Mouse (Mus musculus) left cerebral cortex, adult 2 months (tissue): Measurements from ENCODE around the gene Nsun2. TPM values are rescaled to one million over a fixed set of nuclear protein-coding genes. Genes with fewer than 3 reads are reported as not detected.
A peak's percentile ranks its signal among the peaks of the same experiment; 100 is the strongest.

ENCODE experiments used
- DNase-seq, 2 experiments: peaks; one replicate each; pipeline ENCODE4 v3.0.0; 2021 to 2022; ENCODE audit warnings: low spot score in 2 of 2, mixed read lengths in 1 of 2; ENCODE audit errors: extremely low spot score in 1 of 2
- H3K27ac ChIP-seq: fragments of 200-600 bp; 2 replicates; pipeline ENCODE4 v1.8.1; 2022
- H3K4me3 ChIP-seq: fragments of 200-600 bp; 2 replicates; pipeline ENCODE4 v1.8.1; 2022
- CTCF ChIP-seq: fragments of 200-600 bp; IDR thresholded peaks from 2 replicates; pipeline ENCODE4 v1.8.1; 2022; ENCODE audit warnings: antibody characterized with exemption, mild to moderate bottlenecking, moderate library complexity
- intact Hi-C: fragments of 180-260 bp; cut with DNase I; formaldehyde crosslinking; loops from one replicate; pipeline ENCODE4 v1.15.1; 2025
- total RNA-seq, 2 experiments: library from RNA; stranded (reverse); gene quantifications; 2 replicates each; pipeline ENCODE4 v1.2.3; 2021

Nsun2 gene
- total RNA-seq, 2 experiments from 2014 or later, result 83.2 to 93.0 TPM

DNA sequence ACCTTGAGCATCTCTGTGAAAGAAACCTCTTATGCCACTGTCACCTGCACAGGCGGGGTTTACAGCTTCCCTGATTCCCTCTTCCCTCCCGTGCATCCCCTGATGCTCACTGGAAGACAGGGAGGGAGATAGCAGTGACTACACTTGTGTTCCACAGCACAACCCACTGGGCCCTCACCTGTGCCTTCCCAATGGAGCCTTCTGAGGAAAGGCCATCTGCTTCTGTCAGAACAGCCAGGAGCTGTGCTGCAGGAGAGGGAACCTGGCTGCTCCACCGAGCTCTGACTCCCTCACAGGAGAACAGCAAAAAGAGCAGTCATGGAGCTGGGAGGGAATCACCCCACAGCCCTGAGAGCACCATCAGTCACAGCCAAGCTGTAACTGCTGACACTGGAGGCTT lies 3.4 kb upstream of the Nsun2 start:
- no peak for TF ChIP-seq CTCF
- Histone ChIP-seq H3K4me3 (no peak overlapping the region), H3K27ac (no peak overlapping the region)
- intact Hi-C loops, result no loop called here
- no peak for DNase-seq

DNA sequence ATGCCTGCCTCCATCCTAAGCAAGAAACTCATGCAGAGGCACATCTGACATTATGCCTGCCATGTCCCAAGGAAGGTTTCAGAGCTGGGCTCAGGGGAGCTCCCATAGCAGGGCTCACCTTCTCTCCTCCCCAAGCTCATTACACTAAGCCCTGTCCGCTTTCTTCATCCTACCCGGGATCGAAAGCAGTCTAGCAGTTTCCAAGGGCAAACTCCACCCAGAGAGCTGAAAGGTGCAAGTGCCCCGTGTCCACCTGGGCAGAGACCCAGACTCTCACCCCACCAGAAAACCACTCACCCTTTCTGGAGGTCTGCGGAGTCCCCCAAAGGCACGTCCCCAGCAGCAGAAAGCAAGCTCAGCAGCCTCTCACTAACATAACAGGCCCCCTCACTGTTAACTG lies 2.6 kb upstream of the Nsun2 start:
- H3K27ac ChIP-seq, result no peak overlapping the region
- intact Hi-C loops, result no loop called here

DNA sequence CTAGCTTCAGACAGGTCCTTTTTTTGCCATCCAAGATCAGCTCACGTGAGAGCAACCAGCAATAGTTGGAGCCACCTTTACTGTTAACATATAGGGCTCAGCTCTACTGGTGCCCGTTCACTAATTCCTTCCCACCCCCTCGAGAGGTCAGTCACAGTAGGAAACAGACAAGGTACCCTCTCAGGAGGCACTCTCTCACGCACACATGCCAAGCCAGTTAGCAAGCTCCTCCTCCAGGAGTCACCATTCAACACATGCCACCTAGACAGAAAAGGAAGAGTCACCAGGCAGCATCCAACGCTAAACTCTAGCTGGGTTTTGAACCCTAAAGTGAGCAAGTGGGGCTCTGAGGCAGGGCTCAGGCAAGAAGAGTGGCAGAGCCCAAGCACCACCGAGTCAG lies 2.1 kb upstream of the Nsun2 start:
- DNase-seq, result no peak
- no peak for TF ChIP-seq CTCF
- H3K27ac ChIP-seq, result no peak overlapping the region
- H3K4me3 ChIP-seq, result peak overlapping the region; percentile 88
- intact Hi-C loops, result no loop called here

More for the DNA sequence above, 2.6 kb upstream of the Nsun2 start:
- no peak for DNase-seq
- TF ChIP-seq CTCF, result no peak
- peak overlapping the region; percentile 88 for H3K4me3 ChIP-seq

DNA sequence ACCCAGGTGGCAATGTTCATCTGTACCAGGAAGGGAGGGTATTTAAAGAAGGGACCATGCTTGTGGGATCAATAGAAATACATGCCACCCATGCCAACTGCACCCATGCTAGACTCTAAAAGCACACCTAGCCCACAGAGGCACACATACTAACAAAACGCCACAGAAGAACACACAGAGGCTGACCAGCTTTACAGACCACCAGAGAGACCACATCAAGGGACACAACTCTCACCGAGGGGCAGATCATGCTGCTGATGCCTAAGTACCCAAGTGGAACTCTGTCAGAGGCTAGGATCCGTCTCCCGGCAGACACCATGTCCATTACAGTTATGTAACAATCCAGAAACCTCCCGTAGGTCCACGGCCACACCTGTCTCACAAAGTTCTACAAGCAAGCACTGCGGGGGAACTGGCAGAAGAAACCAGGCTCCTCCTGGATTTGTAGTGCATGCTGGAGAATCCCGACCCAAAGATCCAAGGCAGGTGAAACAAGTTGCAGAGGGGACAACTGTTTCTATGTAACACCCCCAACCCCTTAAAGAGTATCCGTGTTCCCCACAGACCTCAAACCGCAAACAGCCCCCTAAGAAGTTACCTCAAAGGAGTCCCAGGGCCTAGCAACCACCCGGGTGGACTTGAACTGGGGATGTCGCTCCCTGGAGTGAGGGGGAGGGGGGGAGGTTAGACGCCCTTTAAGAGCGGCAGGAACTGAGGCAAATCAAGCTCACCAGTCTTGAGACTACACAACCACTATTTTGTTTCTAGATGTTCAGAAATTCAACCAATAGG lies 1.2 kb upstream of the Nsun2 start:
- intact Hi-C loops, result no loop called here
- no peak for TF ChIP-seq CTCF

DNA sequence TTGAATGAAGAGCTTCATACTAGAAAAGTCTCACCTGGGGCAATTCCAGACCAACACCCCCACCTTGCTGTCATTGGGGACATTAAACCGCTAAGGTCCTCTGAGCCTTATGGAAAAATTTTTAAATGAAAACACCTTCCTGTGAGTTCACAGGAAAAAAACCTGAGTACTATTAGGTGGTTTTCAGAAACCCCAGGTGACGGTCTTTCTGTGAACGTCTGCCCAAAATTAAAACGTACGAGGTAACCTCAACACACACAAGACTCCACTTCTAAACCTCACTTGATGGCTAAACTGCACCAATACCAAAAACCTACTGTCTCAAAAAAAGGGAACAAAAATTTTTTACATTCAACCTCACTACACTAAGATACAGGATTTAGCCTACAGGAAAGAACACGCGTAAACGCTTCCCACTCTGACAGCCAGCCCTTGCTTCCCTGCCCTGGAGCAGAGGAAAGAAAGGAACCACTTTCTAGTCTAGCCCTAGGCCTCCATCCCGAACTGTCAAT lies 597 bp upstream of the Nsun2 start:
- intact Hi-C loops, result no loop called here
- DNase-seq, result no peak
- Histone ChIP-seq H3K27ac (peak overlapping the region; percentile 85), H3K4me3 (peak overlapping the region; percentile 88)
- no peak; the same call in 1 of the 2 replicates for TF ChIP-seq CTCF

More for the DNA sequence above, 1.2 kb upstream of the Nsun2 start:
- peak overlapping the region; percentile 88 for H3K4me3 ChIP-seq
- H3K27ac ChIP-seq, result peak overlapping the region; percentile 85
- DNase-seq, result no peak

DNA sequence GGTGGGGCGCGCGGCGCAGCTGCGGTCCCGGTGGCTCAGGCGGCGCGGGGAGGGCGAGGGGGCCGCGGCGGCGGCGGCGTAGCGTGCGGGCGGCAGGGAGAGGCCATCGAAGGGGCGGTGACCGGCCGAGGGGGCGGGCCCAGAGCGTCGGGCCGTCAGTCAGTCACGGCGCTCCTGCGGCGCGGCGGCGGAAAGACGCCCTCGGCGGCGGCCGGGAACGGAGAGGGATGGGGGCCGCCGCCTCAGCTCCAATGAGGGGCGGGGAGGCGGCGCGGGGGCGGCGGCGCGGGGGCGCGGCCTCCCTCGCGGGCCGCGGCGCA lies 748 bp downstream of the Nsun2 start, which contains the start of gene Tent4a:
Gene Tent4a, minus strand, starts transcription at position 284 of the 320 bp plus-strand sequence.
- peak within 1 kb of the TSS; percentile 94 for H3K4me3 ChIP-seq
- DNase-seq, result no peak
- intact Hi-C loops, result no loop called here
- TF ChIP-seq CTCF, result no peak
- peak within 1 kb of the TSS; percentile 89 for H3K27ac ChIP-seq

DNA sequence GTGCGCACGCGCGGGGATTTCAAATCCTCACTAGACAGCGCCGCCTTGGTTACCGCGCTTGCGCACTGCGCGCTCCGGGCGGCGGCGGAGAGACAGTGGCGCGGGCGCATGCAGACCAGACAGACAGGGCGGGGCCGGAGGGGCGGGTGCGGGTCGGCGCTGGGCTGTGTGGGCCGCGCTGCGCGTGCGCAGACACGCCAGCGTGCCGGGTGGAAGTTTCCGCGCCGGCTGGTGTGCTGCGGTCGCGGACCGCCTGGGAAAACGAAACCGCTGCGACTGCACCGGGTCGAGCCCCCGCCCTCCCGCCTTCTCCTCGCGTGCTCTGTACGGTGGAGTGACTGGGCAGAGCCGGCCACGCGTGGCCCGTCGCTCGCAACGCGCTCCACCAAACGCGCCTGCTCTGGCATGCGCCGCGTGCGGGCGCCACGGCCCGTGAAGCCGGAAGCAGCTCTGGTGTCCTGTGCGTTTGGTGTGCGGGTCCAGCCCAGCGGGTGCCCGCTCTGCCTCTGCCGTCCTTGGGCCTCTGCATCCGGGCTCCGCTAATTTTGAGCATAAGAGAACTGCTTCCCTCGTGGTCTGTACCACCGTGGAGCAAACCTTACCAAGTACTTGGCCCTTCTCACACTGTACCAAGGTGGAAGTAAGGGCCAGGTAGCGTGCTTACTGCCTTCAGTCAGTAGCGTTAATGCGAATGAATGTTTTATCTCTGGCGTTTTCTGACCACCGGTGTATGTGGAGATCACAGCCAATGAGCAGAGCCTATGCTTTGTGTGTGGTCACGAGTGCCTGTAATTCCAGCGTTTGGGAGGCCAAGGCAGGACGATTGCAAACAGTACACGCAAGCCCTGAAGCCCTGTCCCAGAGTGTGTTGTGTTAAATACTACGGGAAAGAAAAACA lies 1.4 kb downstream of the Nsun2 start:
- H3K4me3 ChIP-seq, result peak overlapping the region; percentile 94
- DNase-seq, result peak; percentile 97 to 99
- intact Hi-C loops, result loop anchor here (1.0 kb wide), 1 partner anchor 76 kb away; the partner anchor contains the start of gene Srd5a1
- H3K27ac ChIP-seq, result peak overlapping the region; percentile 89
- no peak; the same call in 1 of the 2 replicates for TF ChIP-seq CTCF

DNA sequence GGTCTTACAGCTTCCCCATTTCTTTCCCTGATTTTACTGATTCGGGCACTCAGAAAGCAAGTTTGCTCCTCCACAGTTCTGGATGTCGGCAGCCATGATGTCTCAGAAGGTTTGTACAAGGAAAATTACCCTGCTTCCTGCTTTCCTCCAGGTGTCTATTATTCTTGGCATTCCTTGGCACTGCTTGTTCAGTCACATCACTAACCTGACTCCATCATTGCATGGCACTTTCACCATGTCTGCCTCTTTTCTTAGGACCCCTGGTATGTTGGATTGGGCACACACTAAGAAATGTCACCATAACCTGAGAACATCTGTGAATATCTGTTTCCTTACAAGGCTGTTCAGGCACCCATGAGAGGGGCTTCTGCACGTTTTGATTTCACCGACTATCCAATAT lies 2.5 kb downstream of the Nsun2 start:
- intact Hi-C loops, result no loop called here
- TF ChIP-seq CTCF, result no peak
- no peak for DNase-seq
- no peak overlapping the region; the same call in 1 of the 2 replicates for H3K27ac ChIP-seq
- no peak overlapping the region for H3K4me3 ChIP-seq

DNA sequence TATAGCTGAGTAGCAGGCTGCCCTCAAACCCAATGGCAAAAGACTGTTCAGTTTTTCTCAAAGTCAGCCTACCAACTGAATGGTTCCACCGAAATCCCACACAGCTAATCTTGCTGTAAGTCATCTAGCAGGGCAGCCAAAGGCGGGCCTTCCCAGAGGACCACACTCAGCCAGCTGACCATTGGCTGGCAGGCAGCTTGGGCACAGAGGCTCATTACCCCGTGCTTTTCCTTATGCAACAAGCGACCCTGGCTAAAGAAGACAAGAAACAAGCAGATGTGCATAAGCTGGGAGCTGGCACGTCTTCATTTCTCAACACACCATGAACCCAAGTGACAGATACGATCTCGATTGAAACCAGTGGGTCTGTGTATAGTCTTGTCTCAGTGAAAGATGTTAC lies 3.8 kb downstream of the Nsun2 start:
- Histone ChIP-seq H3K27ac (no peak overlapping the region), H3K4me3 (no peak overlapping the region)
- intact Hi-C loops, result no loop called here
- no peak for DNase-seq
- no peak for TF ChIP-seq CTCF

DNA sequence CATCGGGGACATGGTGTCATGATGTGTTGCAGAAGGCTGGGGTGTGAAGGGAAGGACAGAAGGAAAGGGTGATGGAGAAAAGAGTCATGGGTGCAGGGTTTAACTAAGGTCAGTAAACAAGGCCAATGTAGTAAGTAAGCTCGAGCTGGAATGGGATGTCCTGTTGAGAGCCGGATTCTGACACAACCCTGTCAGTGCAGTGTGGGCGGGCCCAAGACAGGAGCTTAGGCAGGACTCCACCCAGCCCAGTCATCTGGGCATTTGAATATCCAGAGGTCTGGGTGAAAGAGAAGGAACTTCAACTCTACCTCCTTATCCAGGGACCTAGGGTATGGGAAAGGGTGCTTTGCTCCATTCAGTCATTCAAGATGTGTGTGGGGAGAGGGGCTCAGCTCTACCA lies 4.8 kb downstream of the Nsun2 start:
- no peak for DNase-seq
- TF ChIP-seq CTCF, result no peak
- no peak overlapping the region for H3K4me3 ChIP-seq
- intact Hi-C loops, result no loop called here
- H3K27ac ChIP-seq, result no peak overlapping the region

DNA sequence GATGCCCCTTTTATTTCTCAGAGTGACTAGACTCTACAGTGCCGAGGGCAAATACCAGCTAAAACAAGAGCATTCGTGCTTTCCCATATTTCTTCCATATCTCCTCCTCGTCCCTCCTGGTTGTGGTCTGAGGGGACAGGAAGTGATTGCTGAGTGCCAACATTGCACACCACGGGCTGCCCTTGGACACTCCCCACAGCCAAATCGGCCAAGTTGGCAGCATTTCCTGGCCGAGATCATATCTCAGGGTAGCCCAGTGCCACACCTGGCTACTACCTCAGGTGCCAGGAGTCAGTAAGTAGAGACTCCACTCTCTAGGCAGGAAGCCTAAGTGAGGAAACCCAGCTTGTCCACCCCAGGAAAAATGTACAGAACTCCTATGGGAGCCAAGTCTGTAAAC lies 7.7 kb downstream of the Nsun2 start:
- TF ChIP-seq CTCF, result no peak
- no peak overlapping the region for H3K27ac ChIP-seq
- intact Hi-C loops, result no loop called here
- H3K4me3 ChIP-seq, result no peak overlapping the region
- DNase-seq, result no peak

DNA sequence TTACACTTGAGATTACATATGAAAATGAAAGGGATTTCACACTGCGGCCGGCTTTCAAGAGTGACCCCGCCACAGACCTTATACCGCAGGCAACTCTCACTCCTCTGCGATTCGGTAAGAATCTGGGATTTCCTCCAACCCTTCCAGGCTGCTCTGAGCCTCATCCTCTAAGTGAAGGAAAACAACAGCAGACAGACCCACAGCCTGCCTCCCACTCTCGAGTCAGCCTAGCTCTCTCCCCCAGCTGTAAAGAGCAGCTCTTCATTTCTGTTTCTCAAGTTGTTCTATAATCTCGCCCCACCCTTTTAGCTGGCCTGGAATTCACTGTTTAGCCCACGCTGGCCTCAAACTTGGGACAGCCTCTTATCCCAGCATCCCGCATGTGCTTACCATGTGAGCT lies 8.2 kb downstream of the Nsun2 start:
- peak in 1 of 2 experiments; percentile 55 for DNase-seq
- Histone ChIP-seq H3K4me3 (no peak overlapping the region), H3K27ac (no peak overlapping the region; the same call in 1 of the 2 replicates)
- intact Hi-C loops, result no loop called here
- TF ChIP-seq CTCF, result no peak
